Mouse (Mus musculus): Measurements from ENCODE around the gene Tmem266. TPM values are rescaled to one million over a fixed set of nuclear protein-coding genes. Genes with fewer than 3 reads are reported as not detected.

Gene Tmem266
- polyA plus RNA-seq, 1 experiment from 2014 or later: 0.79 TPM

GRCm38 (mm10) chr9:55345332-55345731, 18.6 kb downstream of the Tmem266 start:
- H3K4me1 ChIP-seq: no peaks in the 10 kb centered on the region
- ATAC-seq (ENCODE audit: low FRiP score, low read depth): no peak
- no peak overlapping the region for H3K27ac ChIP-seq
- no peak overlapping the region for H3K4me3 ChIP-seq
- no peaks in the 10 kb centered on the region for H3K9me3 ChIP-seq
- no peaks in the 10 kb centered on the region for H3K36me3 ChIP-seq
- H3K9ac ChIP-seq: no peak overlapping the region
- no peak overlapping the region for H3K4me2 ChIP-seq (replicated peaks)
- no peaks in the 10 kb centered on the region for H3K27me3 ChIP-seq
- 91% methylated on average over 7 of the region's 7 CpGs for WGBS

GRCm38 (mm10) chr9:55348664-55349063, 22.0 kb downstream of the Tmem266 start:
- ATAC-seq (ENCODE audit: low FRiP score, low read depth): no peak
- Histone ChIP-seq H3K4me1 (no peaks in the 10 kb centered on the region), H3K9me3 (no peaks in the 10 kb centered on the region), H3K27me3 (no peaks in the 10 kb centered on the region), H3K27ac (no peak overlapping the region), H3K4me2 (replicated peaks) (no peak overlapping the region), H3K36me3 (no peaks in the 10 kb centered on the region), H3K4me3 (no peak overlapping the region), H3K9ac (no peak overlapping the region)
- WGBS: 79% methylated on average over 3 of the region's 3 CpGs

GRCm38 (mm10) chr9:55354686-55355085, 28.0 kb downstream of the Tmem266 start:
- H3K36me3 ChIP-seq: no peaks in the 10 kb centered on the region
- ATAC-seq (ENCODE audit: low FRiP score, low read depth): no peak

GRCm38 (mm10) chr9:55355270-55355834, 28.6 kb downstream of the Tmem266 start:
- Histone ChIP-seq H3K4me1 (no peaks in the 10 kb centered on the region), H3K9me3 (no peaks in the 10 kb centered on the region)
- WGBS: 71% methylated on average over 8 of the region's 8 CpGs

More at GRCm38 (mm10) chr9:55354686-55355085, 28.0 kb downstream of the Tmem266 start:
- no peaks in the 10 kb centered on the region for H3K9me3 ChIP-seq
- WGBS: 73% methylated on average over 3 of the region's 3 CpGs
- H3K4me2 ChIP-seq (replicated peaks): no peak overlapping the region
- H3K4me1 ChIP-seq: no peaks in the 10 kb centered on the region
- no peak overlapping the region for H3K27ac ChIP-seq
- H3K9ac ChIP-seq: no peak overlapping the region
- no peaks in the 10 kb centered on the region for H3K27me3 ChIP-seq
- H3K4me3 ChIP-seq: no peak overlapping the region

GRCm38 (mm10) chr9:55357164-55357563, 30.5 kb downstream of the Tmem266 start:
- Histone ChIP-seq H3K36me3 (no peaks in the 10 kb centered on the region), H3K9ac (no peak overlapping the region), H3K9me3 (no peaks in the 10 kb centered on the region), H3K4me1 (no peaks in the 10 kb centered on the region), H3K4me3 (no peak overlapping the region), H3K4me2 (replicated peaks) (no peak overlapping the region), H3K27ac (no peak overlapping the region), H3K27me3 (no peaks in the 10 kb centered on the region)
- no peak for ATAC-seq (ENCODE audit: low FRiP score, low read depth)
- whole genome bisulfite sequencing: 71% methylated on average over 1 of the region's 1 CpGs

More at GRCm38 (mm10) chr9:55355270-55355834, 28.6 kb downstream of the Tmem266 start:
- H3K4me3 ChIP-seq: no peak overlapping the region
- H3K4me2 ChIP-seq (replicated peaks): no peak overlapping the region
- H3K36me3 ChIP-seq: no peaks in the 10 kb centered on the region
- no peaks in the 10 kb centered on the region for H3K27me3 ChIP-seq
- H3K9ac ChIP-seq: no peak overlapping the region
- H3K27ac ChIP-seq: no peak overlapping the region
- ATAC-seq (ENCODE audit: low FRiP score, low read depth): no peak

GRCm38 (mm10) chr9:55360372-55360771, 33.7 kb downstream of the Tmem266 start:
- no peak for ATAC-seq (ENCODE audit: low FRiP score, low read depth)

GRCm38 (mm10) chr9:55360861-55361260, 34.1 kb downstream of the Tmem266 start:
- Histone ChIP-seq H3K9ac (no peak overlapping the region), H3K9me3 (no peaks in the 10 kb centered on the region), H3K36me3 (no peaks in the 10 kb centered on the region), H3K4me1 (no peaks in the 10 kb centered on the region), H3K27ac (no peak overlapping the region), H3K4me2 (replicated peaks) (no peak overlapping the region), H3K27me3 (no peaks in the 10 kb centered on the region), H3K4me3 (no peak overlapping the region)
- WGBS: 56% methylated on average over 7 of the region's 7 CpGs
- no peak for ATAC-seq (ENCODE audit: low FRiP score, low read depth)

More at GRCm38 (mm10) chr9:55360372-55360771, 33.7 kb downstream of the Tmem266 start:
- Histone ChIP-seq H3K4me1 (no peaks in the 10 kb centered on the region), H3K9me3 (no peaks in the 10 kb centered on the region), H3K27me3 (no peaks in the 10 kb centered on the region), H3K4me3 (no peak overlapping the region), H3K27ac (no peak overlapping the region), H3K9ac (no peak overlapping the region), H3K36me3 (no peaks in the 10 kb centered on the region), H3K4me2 (replicated peaks) (no peak overlapping the region)
- WGBS: 72% methylated on average over 3 of the region's 3 CpGs

- no peaks in the 10 kb centered on the region for H3K36me3 ChIP-seq
- no peaks in the 10 kb centered on the region for H3K9me3 ChIP-seq
- no peaks in the 10 kb centered on the region for H3K27me3 ChIP-seq
- H3K4me1 ChIP-seq: no peaks in the 10 kb centered on the region
- WGBS: 82% methylated on average over 5 of the region's 5 CpGs
- no peak overlapping the region for H3K4me3 ChIP-seq
- no peak overlapping the region for H3K4me2 ChIP-seq (replicated peaks)
- H3K9ac ChIP-seq: no peak overlapping the region
- H3K27ac ChIP-seq: no peak overlapping the region
- no peak for ATAC-seq (ENCODE audit: low FRiP score, low read depth)
Measured at GRCm38 (mm10) chr9:55361969-55362368, 35.3 kb downstream of the Tmem266 start.

GRCm38 (mm10) chr9:55363707-55364106, 37.0 kb downstream of the Tmem266 start:
- no peaks in the 10 kb centered on the region for H3K27me3 ChIP-seq
- no peak overlapping the region for H3K9ac ChIP-seq
- no peak overlapping the region for H3K27ac ChIP-seq
- no peak for ATAC-seq (ENCODE audit: low FRiP score, low read depth)
- no peaks in the 10 kb centered on the region for H3K36me3 ChIP-seq
- no peaks in the 10 kb centered on the region for H3K4me1 ChIP-seq
- H3K4me2 ChIP-seq (replicated peaks): no peak overlapping the region
- no peak overlapping the region for H3K4me3 ChIP-seq
- no peaks in the 10 kb centered on the region for H3K9me3 ChIP-seq

GRCm38 (mm10) chr9:55368011-55368410, 41.3 kb downstream of the Tmem266 start:
- Histone ChIP-seq H3K4me1 (no peaks in the 10 kb centered on the region), H3K9me3 (no peaks in the 10 kb centered on the region), H3K27me3 (no peaks in the 10 kb centered on the region), H3K4me3 (no peak overlapping the region), H3K9ac (no peak overlapping the region), H3K36me3 (no peaks in the 10 kb centered on the region), H3K27ac (no peak overlapping the region), H3K4me2 (replicated peaks) (no peak overlapping the region)
- 47% methylated on average over 3 of the region's 3 CpGs for WGBS
- no peak for ATAC-seq (ENCODE audit: low FRiP score, low read depth)

- no peaks in the 10 kb centered on the region for H3K4me1 ChIP-seq
- 78% methylated on average over 7 of the region's 7 CpGs for WGBS
- H3K9ac ChIP-seq: no peak overlapping the region
- no peaks in the 10 kb centered on the region for H3K27me3 ChIP-seq
- H3K27ac ChIP-seq: no peak overlapping the region
- H3K4me2 ChIP-seq (replicated peaks): no peak overlapping the region
- H3K9me3 ChIP-seq: peaks cover 4% of the 10 kb centered on the region; the same call in 1 of the 2 replicates
- no peak for ATAC-seq (ENCODE audit: low FRiP score, low read depth)
- H3K36me3 ChIP-seq: no peaks in the 10 kb centered on the region
- no peak overlapping the region for H3K4me3 ChIP-seq
Measured at GRCm38 (mm10) chr9:55371908-55372307, 45.2 kb downstream of the Tmem266 start.

- no peak overlapping the region for H3K27ac ChIP-seq
- no peaks in the 10 kb centered on the region for H3K36me3 ChIP-seq
- H3K4me1 ChIP-seq: no peaks in the 10 kb centered on the region
- H3K4me3 ChIP-seq: no peak overlapping the region
- no peak for ATAC-seq (ENCODE audit: low FRiP score, low read depth)
- H3K9ac ChIP-seq: no peak overlapping the region
- no peak overlapping the region for H3K4me2 ChIP-seq (replicated peaks)
- H3K9me3 ChIP-seq: peaks cover 4% of the 10 kb centered on the region; the same call in 1 of the 2 replicates
- H3K27me3 ChIP-seq: no peaks in the 10 kb centered on the region
- WGBS: 82% methylated on average over 10 of the region's 10 CpGs
Measured at GRCm38 (mm10) chr9:55377603-55378250, 51.0 kb downstream of the Tmem266 start.

GRCm38 (mm10) chr9:55381456-55381855, 54.7 kb downstream of the Tmem266 start:
- Histone ChIP-seq H3K9ac (no peak overlapping the region), H3K36me3 (no peaks in the 10 kb centered on the region), H3K4me3 (no peak overlapping the region), H3K4me1 (no peaks in the 10 kb centered on the region), H3K4me2 (replicated peaks) (no peak overlapping the region), H3K27ac (no peak overlapping the region; the same call in 1 of the 2 replicates), H3K9me3 (no peaks in the 10 kb centered on the region; the same call in 1 of the 2 replicates), H3K27me3 (no peaks in the 10 kb centered on the region)
- WGBS: 88% methylated on average over 4 of the region's 4 CpGs
- no peak for ATAC-seq (ENCODE audit: low FRiP score, low read depth)
